Mouse (Mus musculus): Measurements from ENCODE around the gene Cdk19. TPM values are rescaled to one million over a fixed set of nuclear protein-coding genes. Genes with fewer than 3 reads are reported as not detected.
A peak's percentile ranks its signal among the peaks of the same experiment; 100 is the strongest.
"Not testable (repeated sequence)": the region's sequence is repeated elsewhere in the genome, so short reads cannot be mapped to it uniquely, and the experiment has no call there.

Gene Cdk19
- total RNA-seq, 2 experiments from 2014 or later = 7.2 to 8.4 TPM

- DNase-seq = no peak
These were observed 184.9 kb downstream of the Cdk19 start for GRCm38 (mm10) chr10:40524032-40524806.

- DNase-seq = peak; percentile 44
These were observed 185.6 kb downstream of the Cdk19 start for GRCm38 (mm10) chr10:40524991-40525390.

GRCm38 (mm10) chr10:40525616-40526155 is 186.3 kb downstream of the Cdk19 start:
- no peak for DNase-seq

GRCm38 (mm10) chr10:40526301-40526761 is 187.0 kb downstream of the Cdk19 start:
- no peak for DNase-seq

- no peak for DNase-seq
These were observed 187.6 kb downstream of the Cdk19 start for GRCm38 (mm10) chr10:40526986-40527385.

GRCm38 (mm10) chr10:40527573-40527972 is 188.2 kb downstream of the Cdk19 start:
- DNase-seq = no peak

- no peak for DNase-seq
These were observed 189.3 kb downstream of the Cdk19 start for GRCm38 (mm10) chr10:40528668-40529067.

GRCm38 (mm10) chr10:40529617-40530016 is 190.3 kb downstream of the Cdk19 start:
- DNase-seq = no peak

GRCm38 (mm10) chr10:40530661-40531060 is 191.3 kb downstream of the Cdk19 start:
- DNase-seq = no peak

GRCm38 (mm10) chr10:40532586-40532985 is 193.2 kb downstream of the Cdk19 start:
- not testable (repeated sequence) for DNase-seq

Other genes starting within 250 kb of the Cdk19 start
- gene Slc16a10, start 197.3 kb upstream of the Cdk19 start, total RNA-seq (2021) = 10 to 100 TPM; 27.7 to 28.0 TPM
- gene Rpf2, start 92.5 kb upstream of the Cdk19 start, total RNA-seq (2021) = 10 to 100 TPM; 18.7 to 20.3 TPM
- 10 to 100 TPM; 28.2 to 30.1 TPM for gene Gtf3c6, start 81.5 kb upstream of the Cdk19 start, total RNA-seq (2021)
- 10 to 100 TPM; 16.7 to 21.3 TPM for gene Amd1, start 37.4 kb upstream of the Cdk19 start, total RNA-seq (2021)
- not detected for gene Slc22a16, start 230.8 kb downstream of the Cdk19 start, total RNA-seq (2021)

Measured in gastrocnemius, postnatal 10 days (tissue).